ENCODE assay signal across 22 mouse cellular contexts in the genomic region with DNA sequence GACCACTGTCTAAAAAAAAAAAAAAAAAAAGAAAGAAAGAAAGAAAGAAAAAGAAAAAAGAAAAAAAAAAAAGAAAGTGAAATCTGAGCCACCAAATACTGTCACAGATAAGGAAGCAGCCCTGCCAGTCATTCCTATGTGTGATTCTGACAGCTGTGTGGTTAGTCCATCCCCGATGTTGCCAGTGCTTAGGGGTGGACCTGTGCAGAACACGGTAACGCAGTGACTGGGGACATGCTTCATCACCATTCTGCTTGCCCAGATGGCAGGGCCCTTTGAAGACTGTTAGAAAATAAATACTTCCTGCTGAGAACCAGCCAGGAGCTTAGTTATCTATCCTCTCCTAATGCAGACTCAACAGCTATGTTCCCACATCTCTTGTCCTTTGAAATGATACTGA.
"Had no signal": no experiment of that assay in that cellular context is flagged by ENCODE, and none has a peak within 500 bp of the region (broad histone marks: within the 10 kb centered on the region; RNA-seq: fewer than 3 reads in every experiment).

No protein-coding gene starts in this region.

- DNase-seq: heart, postnatal 10 days; heart, postnatal 14 days; heart, postnatal 36 days; heart, postnatal 4 days; kidney, adult 11 months; kidney, adult 18-20 months; kidney, adult 2 months; kidney, adult 8-10 months; kidney, adult 9 months; kidney, postnatal 10 days; kidney, postnatal 14 days; kidney, postnatal 25 days; kidney, postnatal 36 days; kidney, postnatal 4 days; layer of hippocampus, adult 9-11 months; layer of hippocampus, postnatal 36 days had no signal

- ATAC-seq: hindbrain, embryonic 16.5 days; hindbrain, postnatal 0 days; inflammation-experienced regulatory T-cells, adult 6 months; intestine, embryonic 15.5 days; intestine, embryonic 16.5 days; intestine, postnatal 0 days had no signal
